In genomic region chr2:72148647-72149046, GRCm38 (mm10) we compare ENCODE assay signal across 10 mouse cellular contexts.
A peak's percentile ranks its signal among the peaks of the same experiment; 100 is the strongest.
DNase-seq lines count a peak whose midpoint lies in the region; ATAC-seq and TF ChIP-seq lines count a peak whose summit lies in the region.
"Had no signal": no experiment of that assay in that cellular context is flagged by ENCODE, and none has a peak within 500 bp of the region (broad histone marks: within the 10 kb centered on the region; RNA-seq: fewer than 3 reads in every experiment).

No protein-coding gene starts in this region.

- ATAC-seq in embryonic facial prominence, embryonic 11.5 days (replicated peaks; ENCODE audit: insufficient number of reproducible peaks, low FRiP score, low TSS enrichment, low read depth), result no peak
- ATAC-seq in kidney, postnatal 0 days (replicated peaks; ENCODE audit: low FRiP score, low read depth), result no peak
- ATAC-seq: liver, postnatal 0 days had no signal

- no peaks in the 10 kb centered on the region for H3K36me3 ChIP-seq in embryonic facial prominence, embryonic 11.5 days (replicated peaks; ENCODE audit: control insufficient read depth, insufficient read depth, low read depth, low read length)
- H3K36me3 ChIP-seq in embryonic facial prominence, embryonic 10.5 days (replicated peaks), result no peaks in the 10 kb centered on the region
- H3K36me3 ChIP-seq in kidney, postnatal 0 days (ENCODE audit: insufficient read depth, low read length), result no peaks in the 10 kb centered on the region
- H3K36me3 ChIP-seq: limb, embryonic 12.5 days had no signal

- TF ChIP-seq POLR2A in cortical plate, adult 2 months (IDR thresholded peaks at IDR 0.05; ENCODE audit: extremely low read depth, insufficient read depth, low read length), result no peak

- no peaks in the 10 kb centered on the region for H3K27me3 ChIP-seq in embryonic facial prominence, embryonic 11.5 days (ENCODE audit: control insufficient read depth, insufficient read depth, low read length)
- no peaks in the 10 kb centered on the region for H3K27me3 ChIP-seq in embryonic facial prominence, embryonic 10.5 days (replicated peaks; ENCODE audit: low read depth, poor library complexity, severe bottlenecking)
- no peaks in the 10 kb centered on the region for H3K27me3 ChIP-seq in kidney, postnatal 0 days (ENCODE audit: insufficient read depth, low read length)
- H3K27me3 ChIP-seq: limb, embryonic 12.5 days had no signal

- no peak overlapping the region for H3K27ac ChIP-seq in embryonic facial prominence, embryonic 11.5 days (replicated peaks; ENCODE audit: low read depth, low read length)
- H3K27ac ChIP-seq in embryonic facial prominence, embryonic 10.5 days (replicated peaks), result no peak overlapping the region
- H3K27ac ChIP-seq in kidney, postnatal 0 days, result no peak overlapping the region
- 0 out of 2 replicates have a peak overlapping the region, but pooled peaks have one; percentile 29 for H3K27ac ChIP-seq in cortical plate, adult 2 months (ENCODE audit: insufficient read depth, low read length)
- H3K27ac ChIP-seq: limb, embryonic 12.5 days had no signal

- no peak overlapping the region for H3K4me2 ChIP-seq in embryonic facial prominence, embryonic 11.5 days (ENCODE audit: low read depth, low read length)
- peak overlapping the region; percentile 4; the same call in 1 of the 2 replicates for H3K4me2 ChIP-seq in kidney, postnatal 0 days (ENCODE audit: low read length)
- H3K4me2 ChIP-seq: limb, embryonic 12.5 days had no signal

- H3K4me3 ChIP-seq in embryonic facial prominence, embryonic 11.5 days (ENCODE audit: low read depth, low read length), result no peak overlapping the region
- no peak overlapping the region for H3K4me3 ChIP-seq in embryonic facial prominence, embryonic 10.5 days
- H3K4me3 ChIP-seq in kidney, postnatal 0 days (replicated peaks; ENCODE audit: low read depth, low read length), result no peak overlapping the region
- H3K4me3 ChIP-seq in cortical plate, adult 2 months (ENCODE audit: insufficient read depth, low read length), result no peak overlapping the region
- H3K4me3 ChIP-seq: limb, embryonic 12.5 days had no signal

- 35% methylated on average over 4 of the region's 4 CpGs for WGBS in embryonic facial prominence, embryonic 11.5 days
- 47% methylated on average over 4 of the region's 4 CpGs for WGBS in embryonic facial prominence, embryonic 10.5 days
- 31% methylated on average over 4 of the region's 4 CpGs for WGBS in kidney, postnatal 0 days

- no peaks in the 10 kb centered on the region for H3K4me1 ChIP-seq in embryonic facial prominence, embryonic 11.5 days (ENCODE audit: control insufficient read depth, insufficient read depth, low read length)
- H3K4me1 ChIP-seq in embryonic facial prominence, embryonic 10.5 days, result peaks cover 6% of the 10 kb centered on the region
- H3K4me1 ChIP-seq in kidney, postnatal 0 days (replicated peaks; ENCODE audit: insufficient read depth, low read length), result 0 out of 2 replicates have a peak, but pooled peaks cover 8% of the 10 kb centered on the region
- peaks cover 5% of the 10 kb centered on the region; the same call in 1 of the 2 replicates for H3K4me1 ChIP-seq in cortical plate, adult 2 months (ENCODE audit: control insufficient read depth, insufficient read depth, low read length)

- H3K9ac ChIP-seq in embryonic facial prominence, embryonic 11.5 days (replicated peaks; ENCODE audit: low read length), result no peak overlapping the region
- no peak overlapping the region for H3K9ac ChIP-seq in kidney, postnatal 0 days (ENCODE audit: low read depth, low read length)
- H3K9ac ChIP-seq: limb, embryonic 12.5 days; liver, postnatal 0 days had no signal

- DNase-seq in embryonic facial prominence, embryonic 11.5 days (ENCODE audit: low spot score), result peak; percentile 13
- no peak for DNase-seq in embryonic facial prominence, embryonic 10.5 days (ENCODE audit: low spot score)
- DNase-seq in kidney, postnatal 0 days (ENCODE audit: low spot score), result peak; percentile 51
- DNase-seq in kidney, postnatal 25 days, result no peak
- DNase-seq in kidney, postnatal 36 days, result peak; percentile 18 to 55
- no peak for DNase-seq in spleen, postnatal 36 days (ENCODE audit: low spot score in 2 of 2)
- no peak for DNase-seq in liver

- no peak for TF ChIP-seq CTCF in kidney, postnatal 0 days (IDR thresholded peaks at IDR 0.05; ENCODE audit: low read depth)
- no peak for TF ChIP-seq CTCF in cortical plate, adult 2 months (IDR thresholded peaks at IDR 0.05; ENCODE audit: extremely low read depth, insufficient read depth, low read length)

- H3K9me3 ChIP-seq in embryonic facial prominence, embryonic 11.5 days (replicated peaks; ENCODE audit: control insufficient read depth, low read length), result no peaks in the 10 kb centered on the region
- H3K9me3 ChIP-seq in embryonic facial prominence, embryonic 10.5 days, result no peaks in the 10 kb centered on the region
- H3K9me3 ChIP-seq in kidney, postnatal 0 days (replicated peaks; ENCODE audit: low read length), result no peaks in the 10 kb centered on the region
- H3K9me3 ChIP-seq: limb, embryonic 12.5 days had no signal

Comparison
In these comparisons a context has a peak if more than half of its experiments do, and no peak if none do; other contexts are left out.
1. DNase-seq: peak in embryonic facial prominence, embryonic 11.5 days (single experiment), kidney, postnatal 0 days (single experiment) and kidney, postnatal 36 days (2 of 2); none in embryonic facial prominence, embryonic 10.5 days (single experiment), kidney, postnatal 25 days (0 of 2), spleen, postnatal 36 days (0 of 2) and liver (single experiment).